Mouse (Mus musculus) gonadal fat pad, adult 2 months (tissue): Measurements from ENCODE around the gene Ticam1. TPM values are rescaled to one million over a fixed set of nuclear protein-coding genes. Genes with fewer than 3 reads are reported as not detected.

ENCODE experiments used
- DNase-seq: peaks from one replicate; pipeline ENCODE4 v3.0.0-alpha.2; 2012; ENCODE audit warnings: low read depth
- polyA plus RNA-seq: library from polyadenylated mRNA; depleted of rRNA; stranded (reverse); fragments of >200 nt; gene quantifications from 2 replicates; pipeline ENCODE4 v1.2.3, GENCODE M21; 2012

The Ticam1 gene
- polyA plus RNA-seq, 1 experiment = 22.9 TPM

- DNase-seq = no peak
Measured at GRCm38 (mm10) chr17:56290388-56291170, 14.0 kb upstream of the Ticam1 start.

GRCm38 (mm10) chr17:56289371-56290331, 13.1 kb upstream of the Ticam1 start:
- no peak for DNase-seq

GRCm38 (mm10) chr17:56288866-56289265, 12.3 kb upstream of the Ticam1 start:
- no peak for DNase-seq

GRCm38 (mm10) chr17:56287830-56288229, 11.2 kb upstream of the Ticam1 start:
- no peak for DNase-seq

GRCm38 (mm10) chr17:56285995-56286394, 9.4 kb upstream of the Ticam1 start:
- no peak for DNase-seq

- DNase-seq = no peak
Measured at GRCm38 (mm10) chr17:56283316-56283715, 6.7 kb upstream of the Ticam1 start.

GRCm38 (mm10) chr17:56282802-56283201, 6.2 kb upstream of the Ticam1 start:
- DNase-seq = no peak

- DNase-seq = no peak
Measured at GRCm38 (mm10) chr17:56281193-56281592, 4.6 kb upstream of the Ticam1 start.

GRCm38 (mm10) chr17:56279481-56280155, 3.0 kb upstream of the Ticam1 start:
- no peak for DNase-seq

- DNase-seq = no peak
Measured at GRCm38 (mm10) chr17:56278340-56278739, 1.8 kb upstream of the Ticam1 start.

- no peak for DNase-seq
Measured at GRCm38 (mm10) chr17:56277567-56277893, 944 bp upstream of the Ticam1 start.

- DNase-seq = no peak
Measured at GRCm38 (mm10) chr17:56275842-56276480, 625 bp downstream of the Ticam1 start.

GRCm38 (mm10) chr17:56273986-56274385, 2.6 kb downstream of the Ticam1 start:
- DNase-seq = no peak

- DNase-seq = no peak
Measured at GRCm38 (mm10) chr17:56273482-56273881, 3.1 kb downstream of the Ticam1 start.

GRCm38 (mm10) chr17:56272644-56273043, 3.9 kb downstream of the Ticam1 start:
- DNase-seq = no peak

GRCm38 (mm10) chr17:56271609-56272253, 4.9 kb downstream of the Ticam1 start:
- DNase-seq = no peak

GRCm38 (mm10) chr17:56269741-56270140, 6.8 kb downstream of the Ticam1 start:
- no peak for DNase-seq

- DNase-seq = no peak
Measured at GRCm38 (mm10) chr17:56269153-56269630, 7.4 kb downstream of the Ticam1 start.

GRCm38 (mm10) chr17:56266271-56266670, 10.3 kb downstream of the Ticam1 start:
- no peak for DNase-seq

- DNase-seq = no peak
Measured at GRCm38 (mm10) chr17:56265869-56266268, 10.7 kb downstream of the Ticam1 start.

- no peak for DNase-seq
Measured at GRCm38 (mm10) chr17:56265011-56265410, 11.6 kb downstream of the Ticam1 start.
